Mouse (Mus musculus) bone marrow, adult 2 months (tissue): ENCODE data around the gene Lypd4.

Source experiments
- CTCF ChIP-seq: fragments of 200-500 bp; IDR thresholded peaks from 2 replicates; pipeline ENCODE4 v1.5.1; 2011; ENCODE audit warnings: low read length, control low read depth; ENCODE audit not compliant: control insufficient read depth, insufficient read depth
- POLR2A ChIP-seq: fragments of 200-500 bp; IDR thresholded peaks from 2 replicates; pipeline ENCODE4 v1.6.1; 2011; ENCODE audit warnings: low read depth, mild to moderate bottlenecking, control low read depth, low read length, borderline replicate concordance; ENCODE audit not compliant: control insufficient read depth

DNA sequence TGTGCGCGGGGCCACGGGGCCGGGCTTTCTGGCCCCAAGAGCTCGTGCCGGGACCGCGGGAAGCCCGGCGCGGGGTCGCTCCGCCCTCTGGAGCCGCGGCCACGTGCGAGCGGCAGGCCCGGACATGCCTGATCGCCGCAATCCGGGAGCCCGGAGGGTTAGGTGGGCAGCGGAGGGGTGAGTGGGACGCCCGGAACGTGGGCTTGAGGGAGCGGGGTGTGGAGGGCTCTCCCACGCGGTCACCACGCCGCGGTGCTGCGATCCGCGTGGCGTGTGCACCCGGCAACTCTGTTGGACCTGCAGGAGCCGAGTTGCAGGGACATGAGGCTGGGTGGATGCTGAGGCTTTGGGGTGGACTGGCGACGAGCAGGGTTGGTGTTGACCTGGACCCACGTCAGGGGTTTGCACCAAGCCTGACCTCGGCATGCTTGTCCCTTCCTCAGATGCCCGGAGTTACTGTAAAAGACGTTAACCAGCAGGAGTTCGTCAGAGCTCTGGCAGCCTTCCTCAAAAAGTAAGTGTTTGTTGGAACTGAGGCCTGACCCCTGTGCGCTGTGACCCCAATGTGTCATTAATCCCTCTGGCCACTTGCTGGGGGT, 15.1 kb upstream of the Lypd4 start:
- TF ChIP-seq CTCF, result no peak
- no peak for TF ChIP-seq POLR2A
